Mouse (Mus musculus) c-Kit-positive CD71-positive TER-119-positive erythroid progenitor cells, embryonic 14.5 days (primary cell): ENCODE measurements around the gene Dcp1b.
"Not testable (repeated sequence)": the region's sequence is repeated elsewhere in the genome, so short reads cannot be mapped to it uniquely, and the experiment has no call there.

Experiments used
- DNase-seq: peaks from one replicate; pipeline ENCODE4 v3.0.0-alpha.2; 2013; ENCODE audit warnings: low spot score

Dcp1b gene

GRCm38 (mm10) chr6:119196382-119197305, 21.6 kb downstream of the Dcp1b start, which contains the start of gene Cacna1c:
Gene Cacna1c, minus strand, starts transcription at chr6:119196418.
- no peak for DNase-seq

GRCm38 (mm10) chr6:119198534-119199273, 23.7 kb downstream of the Dcp1b start:
- no peak for DNase-seq

DNA sequence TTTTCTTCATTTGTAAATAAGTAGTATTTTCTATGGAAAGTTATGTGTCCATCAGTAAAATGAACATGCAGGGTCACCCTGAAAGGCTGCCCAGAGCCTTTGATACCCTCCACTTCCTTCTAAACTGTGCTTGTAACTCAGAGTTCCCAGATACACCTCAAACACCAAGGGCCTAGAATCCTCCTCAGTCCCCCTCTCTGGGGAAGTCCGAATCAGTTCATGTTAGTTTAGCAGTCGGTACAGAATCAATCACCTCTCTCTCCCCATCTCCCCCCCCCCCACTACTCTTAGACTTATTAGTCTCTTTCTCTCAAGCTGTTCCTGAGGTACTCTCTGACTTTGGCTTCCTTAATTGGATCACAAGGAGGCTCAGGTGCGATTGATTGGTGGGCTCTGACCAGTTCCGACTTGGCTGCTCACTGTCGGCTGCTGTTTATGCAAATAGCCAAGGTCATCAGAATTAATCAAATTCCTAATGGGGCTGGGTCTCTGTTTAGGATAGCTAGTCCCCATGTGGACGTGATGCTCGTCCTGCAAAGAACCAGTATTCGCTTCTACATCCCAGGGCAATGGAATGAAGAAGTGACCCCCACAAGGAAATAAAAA, 24.3 kb downstream of the Dcp1b start:
- DNase-seq = no peak

DNA sequence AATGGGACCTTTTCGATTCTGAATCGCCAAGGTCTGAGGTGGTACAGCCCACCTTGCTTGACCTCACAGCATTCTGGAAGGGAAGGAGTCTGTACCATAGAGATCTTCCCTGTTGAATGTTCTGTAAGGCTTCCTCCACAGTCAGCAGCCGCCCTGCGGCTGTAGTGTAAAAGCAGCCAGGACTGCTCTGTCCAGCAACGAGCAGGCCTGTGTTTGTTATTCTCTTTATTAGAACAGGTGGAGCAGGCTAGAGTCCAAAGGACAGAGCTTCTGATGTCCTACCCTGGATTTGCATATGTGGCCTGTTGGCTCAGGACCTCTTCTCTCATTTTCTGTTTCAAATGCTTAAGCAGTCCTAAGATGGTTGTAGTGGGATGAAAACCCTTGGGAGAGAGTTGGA, 25.3 kb downstream of the Dcp1b start:
- no peak for DNase-seq

GRCm38 (mm10) chr6:119201575-119201974, 26.5 kb downstream of the Dcp1b start:
- no peak for DNase-seq

GRCm38 (mm10) chr6:119204286-119204685, 29.2 kb downstream of the Dcp1b start:
- DNase-seq = no peak

DNA sequence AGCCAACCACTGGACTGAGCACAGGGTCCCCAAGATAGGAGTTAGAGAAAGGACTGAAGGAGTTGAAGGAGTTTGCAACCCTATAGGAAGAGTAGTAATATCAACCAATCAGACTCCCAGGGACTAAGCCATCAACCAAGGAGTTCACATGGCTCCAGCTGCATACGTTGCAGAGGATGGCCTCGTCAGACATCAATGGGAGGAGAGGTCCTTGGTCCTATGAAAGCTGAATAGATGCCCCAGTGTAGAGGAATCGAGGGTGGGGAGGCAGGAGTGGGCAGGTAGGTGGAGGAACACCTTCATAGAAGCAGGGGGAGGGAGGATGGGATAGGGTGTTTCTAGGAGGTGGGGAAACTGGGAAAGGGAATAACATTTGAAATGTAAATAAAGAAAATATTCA, 29.9 kb downstream of the Dcp1b start:
- no peak for DNase-seq

GRCm38 (mm10) chr6:119206006-119206405, 31.0 kb downstream of the Dcp1b start:
- DNase-seq = not testable (repeated sequence)

DNA sequence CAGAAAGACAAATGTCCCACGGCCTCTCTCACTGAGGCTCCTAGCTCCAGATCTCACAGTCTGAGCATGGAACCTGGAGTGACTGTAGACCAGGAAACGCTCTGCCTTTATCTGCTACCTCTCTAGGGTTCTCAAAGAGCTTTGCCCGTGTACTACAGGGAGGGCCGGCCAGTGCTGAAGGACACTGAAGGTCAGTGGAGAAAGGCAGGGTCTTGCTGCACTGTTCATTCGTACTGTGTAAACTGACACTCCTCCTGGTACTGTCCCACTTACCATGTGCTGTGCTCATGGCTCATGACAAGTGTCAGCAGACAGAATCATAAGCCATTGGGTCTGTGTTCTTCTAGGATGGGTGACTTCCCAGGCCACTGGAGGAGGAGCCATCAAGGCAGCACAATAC, 38.3 kb downstream of the Dcp1b start:
- DNase-seq = no peak

- DNase-seq = no peak
These were observed 39.1 kb downstream of the Dcp1b start for GRCm38 (mm10) chr6:119214190-119214589.

GRCm38 (mm10) chr6:119215040-119215613, 40.1 kb downstream of the Dcp1b start:
- DNase-seq = no peak

DNA sequence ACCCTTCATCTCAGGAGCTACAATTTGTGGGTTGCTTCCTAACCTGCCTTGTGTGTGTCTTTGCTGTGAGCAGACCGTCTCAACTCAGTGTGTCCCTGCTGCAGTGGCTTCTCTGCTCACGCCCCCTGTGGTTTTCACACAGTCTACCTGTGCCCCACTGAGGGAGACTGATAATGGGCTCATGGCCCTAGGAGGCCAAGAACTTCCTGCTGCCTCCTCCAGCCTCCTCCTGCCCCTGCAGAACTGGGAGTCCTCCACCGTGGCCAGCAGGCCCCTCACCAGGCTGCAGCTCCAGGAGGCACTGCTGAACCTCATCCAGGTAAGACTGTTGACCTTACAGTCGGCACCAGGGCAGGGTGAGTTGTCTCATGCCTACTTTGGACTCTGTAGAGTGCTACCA, 42.6 kb downstream of the Dcp1b start:
- no peak for DNase-seq

DNA sequence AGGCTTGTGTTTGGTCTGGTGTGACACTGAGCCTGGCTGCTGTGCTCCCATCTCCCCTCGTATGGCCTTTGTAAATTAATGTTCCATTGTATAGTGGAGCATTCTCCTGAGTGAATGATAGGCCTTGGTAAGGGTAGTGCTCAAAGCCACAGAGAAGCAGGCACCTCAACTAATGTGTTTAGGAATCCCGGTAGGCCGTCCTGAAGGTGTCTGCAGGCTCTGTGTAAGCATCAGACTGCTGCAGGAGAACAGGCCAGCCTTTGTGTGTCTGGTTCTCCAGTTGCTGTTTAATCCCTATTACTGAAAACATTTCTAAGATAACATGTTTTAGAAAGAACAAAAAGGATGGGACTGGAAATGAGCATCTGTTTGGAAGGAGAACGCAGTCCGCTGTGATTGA, 43.5 kb downstream of the Dcp1b start:
- no peak for DNase-seq

DNA sequence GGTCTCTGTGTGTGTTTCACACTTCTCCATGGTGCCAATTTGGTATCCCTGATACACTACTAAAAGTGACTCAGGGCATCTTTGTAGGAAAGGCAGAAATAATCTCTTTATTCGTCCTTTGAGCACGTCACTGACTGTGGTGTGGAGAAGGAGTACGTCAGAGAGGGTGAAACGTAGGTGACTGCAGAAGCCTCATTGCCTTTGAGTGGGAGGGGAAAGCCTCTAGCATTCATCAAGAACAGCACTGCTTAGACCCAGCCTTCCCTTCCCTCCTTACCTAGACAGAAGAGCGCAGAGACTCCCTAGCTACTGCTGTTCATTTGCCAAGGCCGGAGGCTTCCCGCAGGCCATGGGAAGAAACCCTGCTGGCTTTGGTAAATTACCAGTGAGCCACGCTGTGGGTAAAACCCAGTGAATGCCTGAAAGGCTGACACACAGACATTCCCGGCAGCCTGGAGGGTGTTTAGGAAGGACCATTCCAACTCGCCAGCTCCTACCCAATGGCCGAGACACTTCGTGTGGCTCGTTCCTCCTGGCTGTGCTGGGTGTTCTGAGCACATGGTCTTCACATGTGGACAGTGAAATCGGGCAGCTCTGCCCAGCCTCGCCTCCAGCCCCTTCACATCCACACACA, 44.3 kb downstream of the Dcp1b start:
- DNase-seq = no peak

GRCm38 (mm10) chr6:119220297-119220696, 45.2 kb downstream of the Dcp1b start:
- peak; percentile 44 for DNase-seq

GRCm38 (mm10) chr6:119224451-119225195, 49.6 kb downstream of the Dcp1b start:
- DNase-seq = no peak

DNA sequence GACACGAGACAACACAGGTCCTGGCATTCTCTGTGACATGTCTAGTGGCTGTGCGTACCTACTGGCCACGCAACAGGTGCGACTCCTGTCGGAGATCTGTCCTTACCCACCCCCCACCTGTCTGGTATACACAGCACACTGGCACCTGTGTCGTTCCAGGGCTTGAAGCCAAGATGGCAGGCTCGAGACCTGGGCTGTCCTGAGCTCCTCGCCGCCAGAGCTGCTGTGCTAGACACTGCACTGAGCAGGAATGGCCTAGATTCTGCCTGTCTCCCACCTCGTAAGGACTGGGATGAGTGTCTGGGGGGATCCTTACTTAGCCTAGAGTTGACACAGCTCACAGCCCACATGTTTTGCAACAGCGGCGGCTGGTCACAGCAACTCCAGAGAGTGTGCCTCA, 50.2 kb downstream of the Dcp1b start:
- DNase-seq = no peak

DNA sequence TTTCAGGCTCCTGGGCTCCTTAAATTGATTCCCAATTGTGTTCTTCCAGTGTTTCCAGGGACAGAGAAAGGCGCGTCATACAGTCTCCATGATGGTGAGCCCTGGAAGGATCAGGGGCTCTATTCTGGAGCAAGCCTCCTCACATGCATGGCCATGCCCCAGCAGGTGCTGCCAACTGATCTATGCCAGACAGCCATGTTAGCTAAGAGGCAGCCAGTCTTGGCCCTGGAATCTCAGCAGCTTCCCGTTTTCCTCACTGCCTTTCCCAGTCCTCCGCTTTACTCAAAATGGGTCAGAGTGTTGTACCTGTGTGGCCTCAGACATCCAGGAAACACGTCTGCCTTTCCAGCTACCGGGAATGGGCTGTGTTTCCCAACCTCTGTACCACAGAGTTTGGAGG, 50.7 kb downstream of the Dcp1b start:
- DNase-seq = no peak

DNA sequence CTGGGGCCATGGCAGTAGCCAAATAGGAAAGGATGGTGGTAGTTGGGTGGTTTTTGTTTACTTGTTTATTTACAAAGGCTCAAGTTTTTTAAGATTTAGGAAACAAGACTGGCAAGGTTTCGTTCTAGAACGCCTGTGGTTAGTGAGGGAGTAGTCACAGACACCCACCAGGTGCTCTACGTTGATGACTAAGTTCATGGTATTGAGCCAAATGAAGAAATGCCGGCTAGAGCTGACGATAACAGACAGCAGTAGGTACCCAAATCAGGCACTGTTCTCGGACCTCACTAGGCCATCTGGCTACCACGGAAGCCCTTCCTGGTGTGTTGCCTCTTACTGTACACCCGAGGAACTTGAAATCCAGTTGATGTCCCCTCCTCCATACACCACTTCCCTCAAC, 51.9 kb downstream of the Dcp1b start:
- no peak for DNase-seq

DNA sequence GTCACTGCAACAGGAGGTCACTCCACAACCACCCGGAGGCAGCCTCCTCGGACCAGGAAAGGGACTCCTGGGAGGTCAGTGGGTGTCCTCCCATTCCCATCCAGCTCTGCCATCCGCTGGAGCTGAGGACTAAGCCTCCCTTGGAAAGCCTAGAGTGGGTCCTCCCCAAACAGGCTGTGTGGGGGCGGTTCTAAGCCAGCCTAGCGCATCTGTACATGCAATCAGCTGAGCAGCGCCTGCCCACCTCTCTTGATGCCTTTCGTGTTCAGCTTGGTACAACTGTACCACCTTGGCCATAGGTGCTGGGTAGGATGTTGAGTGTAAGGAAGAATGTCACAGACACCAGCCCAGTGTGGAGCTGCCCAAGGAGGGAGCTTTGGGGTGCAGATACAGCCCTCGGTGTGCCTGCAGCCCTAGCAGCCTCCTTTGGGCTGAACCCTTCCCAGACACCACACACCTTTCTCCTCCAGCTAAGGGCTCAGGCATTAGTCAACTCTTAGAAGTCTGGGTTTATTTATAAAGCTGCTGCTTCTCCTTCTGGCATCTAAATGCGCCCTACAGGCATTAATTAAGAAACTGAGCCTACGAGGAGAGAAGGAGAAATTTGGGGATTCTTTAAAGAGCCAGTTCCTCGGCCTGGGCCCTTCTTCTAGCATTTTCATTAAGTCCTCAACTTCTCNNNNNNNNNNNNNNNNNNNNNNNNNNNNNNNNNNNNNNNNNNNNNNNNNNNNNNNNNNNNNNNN, 54.0 kb downstream of the Dcp1b start:
- no peak for DNase-seq
